Mouse (Mus musculus) liver, embryonic 15.5 days (tissue): ENCODE data around the gene Ncor2. TPM values are rescaled to one million over a fixed set of nuclear protein-coding genes. Genes with fewer than 3 reads are reported as not detected.
A peak's percentile ranks its signal among the peaks of the same experiment; 100 is the strongest.

Experiments
- ATAC-seq: fragments of 200-750 bp; cut with Nextera tagmentation; 2 replicates; pipeline ENCODE4 v1.8.0; 2017; ENCODE audit warnings: moderate number of reproducible peaks, mild to moderate bottlenecking, moderate library complexity; ENCODE audit not compliant: insufficient read depth
- H3K27ac ChIP-seq: fragments of 300-500 bp; sonication (generic); replicated peaks from 2 replicates; pipeline ENCODE4 v1.5.1; 2015; ENCODE audit warnings: mild to moderate bottlenecking, inconsistent platforms
- H3K27me3 ChIP-seq: fragments of 300-500 bp; sonication (generic); 2 replicates; pipeline ENCODE4 v1.6.1; 2015; ENCODE audit warnings: mild to moderate bottlenecking, inconsistent platforms
- H3K36me3 ChIP-seq: fragments of 300-500 bp; sonication (generic); replicated peaks from 2 replicates; pipeline ENCODE4 v1.6.1; 2015; ENCODE audit warnings: moderate library complexity, mild to moderate bottlenecking, inconsistent platforms
- H3K4me1 ChIP-seq: fragments of 300-500 bp; sonication (generic); replicated peaks from 2 replicates; pipeline ENCODE4 v1.6.1; 2015; ENCODE audit warnings: inconsistent platforms
- H3K4me2 ChIP-seq: fragments of 300-500 bp; sonication (generic); 2 replicates; pipeline ENCODE4 v1.6.1; 2015; ENCODE audit warnings: moderate library complexity, mild to moderate bottlenecking, inconsistent platforms
- H3K4me3 ChIP-seq: fragments of 300-500 bp; sonication (generic); replicated peaks from 2 replicates; pipeline ENCODE4 v1.5.1; 2015; ENCODE audit warnings: mild to moderate bottlenecking, inconsistent platforms
- H3K9ac ChIP-seq: fragments of 300-500 bp; sonication (generic); 2 replicates; pipeline ENCODE4 v1.6.1; 2015; ENCODE audit warnings: moderate library complexity, mild to moderate bottlenecking, inconsistent platforms
- H3K9me3 ChIP-seq: fragments of 300-500 bp; sonication (generic); replicated peaks from 2 replicates; pipeline ENCODE4 v1.6.1; 2016; ENCODE audit warnings: inconsistent platforms
- WGBS: fragments of 180-500 bp; shearing (Covaris S2); methylation state at CpG from one replicate; pipeline ENCODE4 v1.1.7; 2015; ENCODE audit warnings: mixed read lengths; ENCODE audit not compliant: insufficient replicate concordance; 5-methylcytosine and 5-hydroxymethylcytosine counted together
- polyA plus RNA-seq: library from polyadenylated mRNA; unstranded; fragments of >200 nt; fragmentation: Nextera tagmentation; extraction: Ambion mirVana; gene quantifications from 2 replicates; pipeline ENCODE4 v1.2.1, GENCODE M21; 2015

The Ncor2 gene
- polyA plus RNA-seq, 1 experiment from 2014 or later: 3.8 TPM

GRCm38 (mm10) chr5:125167524-125167923, 11.5 kb downstream of the Ncor2 start:
- no peak overlapping the region for H3K27ac ChIP-seq
- H3K4me3 ChIP-seq: no peak overlapping the region
- no peaks in the 10 kb centered on the region for H3K36me3 ChIP-seq
- 62% methylated on average over 5 of the region's 5 CpGs for WGBS
- H3K9me3 ChIP-seq: no peaks in the 10 kb centered on the region
- H3K4me1 ChIP-seq: peaks cover 61% of the 10 kb centered on the region
- no peaks in the 10 kb centered on the region for H3K27me3 ChIP-seq
- no peak overlapping the region for H3K9ac ChIP-seq
- no peak for ATAC-seq
- no peak overlapping the region for H3K4me2 ChIP-seq

GRCm38 (mm10) chr5:125165993-125166392, 13.0 kb downstream of the Ncor2 start:
- 94% methylated on average over 14 of the region's 14 CpGs for WGBS
- Histone ChIP-seq H3K4me2 (no peak overlapping the region), H3K4me1 (peaks cover 52% of the 10 kb centered on the region), H3K9ac (no peak overlapping the region), H3K9me3 (no peaks in the 10 kb centered on the region), H3K36me3 (no peaks in the 10 kb centered on the region), H3K27me3 (no peaks in the 10 kb centered on the region), H3K27ac (no peak overlapping the region), H3K4me3 (no peak overlapping the region)
- ATAC-seq: no peak

- Histone ChIP-seq H3K4me3 (no peak overlapping the region), H3K27ac (no peak overlapping the region), H3K9me3 (no peaks in the 10 kb centered on the region), H3K27me3 (no peaks in the 10 kb centered on the region), H3K9ac (no peak overlapping the region), H3K4me1 (peaks cover 59% of the 10 kb centered on the region), H3K36me3 (no peaks in the 10 kb centered on the region), H3K4me2 (no peak overlapping the region)
- ATAC-seq: no peak
- WGBS: 48% methylated on average over 12 of the region's 12 CpGs
Observed at GRCm38 (mm10) chr5:125164465-125165167, 14.4 kb downstream of the Ncor2 start.

- Histone ChIP-seq H3K4me2 (no peak overlapping the region), H3K27me3 (no peaks in the 10 kb centered on the region), H3K9ac (no peak overlapping the region), H3K27ac (no peak overlapping the region; the same call in 1 of the 2 replicates), H3K4me3 (no peak overlapping the region), H3K4me1 (peaks cover 70% of the 10 kb centered on the region), H3K36me3 (no peaks in the 10 kb centered on the region), H3K9me3 (no peaks in the 10 kb centered on the region)
- peak; percentile 32; the same call in 1 of the 2 replicates for ATAC-seq
- 30% methylated on average over 8 of the region's 8 CpGs for WGBS
Observed at GRCm38 (mm10) chr5:125163441-125164050, 15.5 kb downstream of the Ncor2 start.

- H3K4me2 ChIP-seq: no peak overlapping the region
- ATAC-seq: no peak
- H3K36me3 ChIP-seq: no peaks in the 10 kb centered on the region
- WGBS: 75% methylated on average over 1 of the region's 3 CpGs
- H3K4me1 ChIP-seq: peaks cover 72% of the 10 kb centered on the region
- H3K4me3 ChIP-seq: no peak overlapping the region
- H3K27me3 ChIP-seq: no peaks in the 10 kb centered on the region
- no peaks in the 10 kb centered on the region for H3K9me3 ChIP-seq
- H3K27ac ChIP-seq: no peak overlapping the region
- no peak overlapping the region for H3K9ac ChIP-seq
Observed at GRCm38 (mm10) chr5:125162461-125162860, 16.6 kb downstream of the Ncor2 start.

GRCm38 (mm10) chr5:125159804-125160405, 19.1 kb downstream of the Ncor2 start:
- no peak overlapping the region for H3K9ac ChIP-seq
- no peak for ATAC-seq
- no peaks in the 10 kb centered on the region for H3K36me3 ChIP-seq
- peaks cover 61% of the 10 kb centered on the region for H3K4me1 ChIP-seq
- H3K27me3 ChIP-seq: no peaks in the 10 kb centered on the region
- H3K4me3 ChIP-seq: no peak overlapping the region
- no peak overlapping the region for H3K27ac ChIP-seq
- no peak overlapping the region for H3K4me2 ChIP-seq
- no peaks in the 10 kb centered on the region for H3K9me3 ChIP-seq
- 70% methylated on average over 14 of the region's 14 CpGs for WGBS

- Histone ChIP-seq H3K4me3 (no peak overlapping the region), H3K27ac (no peak overlapping the region), H3K36me3 (no peaks in the 10 kb centered on the region), H3K27me3 (no peaks in the 10 kb centered on the region), H3K4me1 (peaks cover 55% of the 10 kb centered on the region), H3K9ac (no peak overlapping the region), H3K9me3 (no peaks in the 10 kb centered on the region), H3K4me2 (no peak overlapping the region)
- 36% methylated on average over 12 of the region's 12 CpGs for WGBS
- peak; percentile 25; the same call in 1 of the 2 replicates for ATAC-seq
Observed at GRCm38 (mm10) chr5:125159293-125159692, 19.7 kb downstream of the Ncor2 start.

GRCm38 (mm10) chr5:125158232-125158961, 20.6 kb downstream of the Ncor2 start:
- no peak overlapping the region for H3K27ac ChIP-seq
- no peaks in the 10 kb centered on the region for H3K36me3 ChIP-seq
- H3K4me1 ChIP-seq: peaks cover 54% of the 10 kb centered on the region
- H3K9me3 ChIP-seq: no peaks in the 10 kb centered on the region
- H3K4me3 ChIP-seq: no peak overlapping the region
- no peak overlapping the region for H3K9ac ChIP-seq
- peak overlapping the region; percentile 31 for H3K4me2 ChIP-seq
- ATAC-seq: peak; percentile 49
- no peaks in the 10 kb centered on the region for H3K27me3 ChIP-seq
- 14% methylated on average over 21 of the region's 21 CpGs for WGBS

- 50% methylated on average over 8 of the region's 8 CpGs for WGBS
- no peaks in the 10 kb centered on the region for H3K27me3 ChIP-seq
- H3K4me3 ChIP-seq: no peak overlapping the region
- ATAC-seq: no peak
- 0 out of 2 replicates have a peak overlapping the region, but pooled peaks have one; percentile 31 for H3K4me2 ChIP-seq
- no peaks in the 10 kb centered on the region for H3K9me3 ChIP-seq
- no peak overlapping the region for H3K9ac ChIP-seq
- H3K36me3 ChIP-seq: no peaks in the 10 kb centered on the region
- H3K4me1 ChIP-seq: peaks cover 48% of the 10 kb centered on the region
- H3K27ac ChIP-seq: no peak overlapping the region
Observed at GRCm38 (mm10) chr5:125157375-125158033, 21.5 kb downstream of the Ncor2 start.

- no peak for ATAC-seq
- Histone ChIP-seq H3K4me3 (no peak overlapping the region), H3K9ac (no peak overlapping the region), H3K27ac (no peak overlapping the region), H3K9me3 (no peaks in the 10 kb centered on the region), H3K4me1 (peaks cover 56% of the 10 kb centered on the region), H3K36me3 (no peaks in the 10 kb centered on the region), H3K4me2 (no peak overlapping the region), H3K27me3 (no peaks in the 10 kb centered on the region)
- 76% methylated on average over 22 of the region's 22 CpGs for WGBS
Observed at GRCm38 (mm10) chr5:125156418-125157205, 22.4 kb downstream of the Ncor2 start.
